Mouse (Mus musculus): Measurements from ENCODE around the gene Opcml.

Opcml gene

DNA sequence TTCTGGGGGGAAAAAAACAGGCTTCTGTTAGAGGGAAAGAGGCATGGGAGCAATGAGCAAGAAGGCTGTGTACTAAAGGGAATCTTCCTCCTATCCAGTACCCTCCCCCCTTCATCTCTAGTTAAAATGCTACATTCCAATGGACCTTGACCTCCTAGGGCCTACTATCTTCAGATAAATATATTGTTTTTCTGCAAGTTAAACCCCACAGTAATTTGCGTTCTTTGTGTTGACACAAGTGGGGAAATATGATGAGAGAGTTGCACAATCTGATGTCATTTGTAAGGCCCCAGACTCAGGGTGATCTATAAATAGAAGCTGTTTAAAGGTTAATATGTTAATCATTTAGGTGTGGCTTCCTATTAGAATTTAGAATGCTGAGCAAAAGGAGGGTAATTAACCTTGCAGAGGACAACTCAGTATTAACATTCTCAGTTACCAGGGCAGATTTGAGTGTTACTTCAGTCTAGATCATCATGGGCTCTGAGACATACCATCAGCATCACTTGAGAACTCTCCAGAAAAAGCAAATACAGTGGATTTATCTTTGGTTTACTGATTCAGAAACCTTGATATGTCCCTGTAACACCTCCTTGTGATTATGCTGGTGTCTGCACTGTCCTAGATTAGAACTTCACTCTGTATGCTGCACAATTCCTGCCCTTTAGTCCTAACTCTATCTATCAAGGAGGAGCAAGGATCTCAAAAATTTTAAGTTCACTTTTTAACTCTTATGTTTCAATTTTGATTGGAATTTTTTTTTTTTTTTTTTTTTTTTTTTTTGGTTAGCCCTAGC lies 762.0 kb downstream of the Opcml start:
- no peak for DNase-seq (ENCODE audit: low read depth)

DNA sequence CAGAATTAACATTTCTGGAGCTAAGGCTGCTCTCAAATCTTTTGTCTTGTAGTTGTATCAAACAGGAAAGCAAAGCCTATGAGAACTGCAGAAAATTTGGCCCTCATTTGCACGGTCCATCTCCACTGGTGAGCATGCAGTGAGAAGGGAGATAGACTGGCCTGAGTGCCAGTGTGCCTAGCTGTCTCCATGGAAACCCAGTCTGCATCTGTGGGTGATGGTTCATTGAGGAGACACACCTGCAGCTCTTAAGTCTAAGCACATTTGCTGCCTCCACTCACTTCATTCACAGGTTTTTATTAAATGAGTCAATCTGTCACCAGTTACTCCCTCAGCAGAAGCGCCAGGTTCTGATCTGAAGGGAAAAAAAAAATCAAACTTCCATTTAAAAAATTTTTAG lies 768.1 kb downstream of the Opcml start:
- DNase-seq (ENCODE audit: low read depth) = no peak

DNA sequence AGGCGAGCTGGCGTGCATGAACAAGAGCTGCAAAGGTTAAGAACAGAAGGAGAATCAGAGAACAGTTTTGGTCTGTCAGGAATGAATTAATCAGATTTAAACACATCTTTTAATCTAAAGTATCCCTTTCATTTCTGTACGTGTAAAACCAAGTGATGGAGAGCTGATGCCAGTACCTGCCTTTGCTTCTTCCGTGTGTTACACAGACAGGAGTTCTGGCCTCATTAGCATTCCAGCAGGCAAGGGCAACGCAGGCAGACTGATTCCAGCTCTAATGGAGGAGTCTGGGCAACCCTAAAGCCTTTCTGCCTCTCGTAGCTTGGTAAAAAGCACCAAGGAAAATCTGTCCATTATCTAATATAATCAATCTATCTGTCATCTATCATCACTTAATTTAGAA lies 771.2 kb downstream of the Opcml start:
- DNase-seq (ENCODE audit: low read depth) = no peak

DNA sequence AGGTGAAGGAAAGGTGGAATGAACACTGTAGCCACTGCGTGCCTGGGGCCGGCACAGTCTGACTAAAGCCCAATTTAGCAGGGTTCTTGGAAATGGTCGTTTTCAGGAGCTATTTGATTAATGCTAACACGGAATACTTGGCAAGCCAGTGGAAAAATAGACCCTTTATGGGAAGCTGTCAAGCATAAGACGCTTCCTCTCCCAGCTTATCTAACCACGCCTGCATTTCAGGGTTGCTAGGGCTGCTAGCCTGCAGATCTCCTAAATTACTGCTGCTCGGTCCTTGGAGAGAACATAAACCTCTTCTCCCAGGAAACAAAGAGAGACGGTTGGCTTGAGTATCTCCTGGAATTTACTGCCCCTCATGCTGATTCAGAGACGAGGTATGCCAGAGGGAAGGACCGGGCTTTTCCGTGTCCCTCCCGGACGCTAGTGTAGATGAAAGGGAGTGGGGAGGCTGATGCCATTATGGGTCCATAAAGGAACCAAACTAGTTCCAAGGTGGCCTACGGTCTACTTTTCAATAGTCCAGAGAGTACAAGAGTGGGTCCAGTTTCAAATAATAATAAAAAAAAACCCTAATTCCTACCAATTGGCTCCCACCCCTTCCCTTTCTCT lies 772.6 kb downstream of the Opcml start:
- DNase-seq (ENCODE audit: low read depth) = no peak

DNA sequence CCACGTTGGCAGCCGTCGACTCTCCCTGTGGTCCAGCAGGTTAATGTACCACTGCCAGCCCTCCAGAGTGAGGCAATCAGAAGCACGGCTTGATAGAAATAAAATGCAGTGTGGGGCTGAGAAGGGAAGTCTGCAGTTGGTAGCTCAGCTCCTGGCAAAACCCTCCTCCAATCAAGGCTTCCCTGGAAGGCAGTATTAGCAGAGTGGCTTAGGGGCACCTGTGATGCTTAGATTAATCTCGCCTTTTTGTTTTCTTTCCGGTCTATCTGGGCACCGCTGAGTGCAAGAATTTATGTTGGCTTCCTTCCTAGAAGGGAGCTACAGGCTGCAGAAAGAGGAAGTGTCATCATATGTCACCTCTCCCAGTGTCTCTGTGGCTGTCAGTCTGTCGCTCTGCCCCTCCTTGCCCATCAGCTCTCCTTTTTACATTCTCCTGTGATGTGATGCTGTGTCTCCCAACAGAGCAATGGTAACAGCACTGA lies 778.5 kb downstream of the Opcml start:
- DNase-seq (ENCODE audit: low read depth) = no peak

DNA sequence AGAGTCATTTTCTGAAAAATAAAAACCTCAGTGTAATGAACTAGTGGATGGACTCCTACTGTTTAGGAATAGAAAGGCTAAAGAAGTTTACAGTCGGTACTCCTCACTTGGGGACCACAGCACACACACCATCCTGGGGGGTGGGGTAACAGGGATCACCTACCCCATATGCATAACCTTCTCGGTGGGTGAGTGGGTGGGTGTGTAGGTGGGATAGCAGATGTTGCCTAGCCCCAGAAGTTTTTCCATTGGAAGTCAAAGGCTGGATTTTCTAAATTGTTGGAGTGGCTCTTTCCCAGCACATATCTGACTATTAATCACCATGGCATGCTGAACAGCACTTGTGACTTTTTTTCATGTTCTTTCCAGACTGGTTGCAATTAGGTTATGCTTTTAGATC lies 779.2 kb downstream of the Opcml start:
- DNase-seq (ENCODE audit: low read depth) = no peak

DNA sequence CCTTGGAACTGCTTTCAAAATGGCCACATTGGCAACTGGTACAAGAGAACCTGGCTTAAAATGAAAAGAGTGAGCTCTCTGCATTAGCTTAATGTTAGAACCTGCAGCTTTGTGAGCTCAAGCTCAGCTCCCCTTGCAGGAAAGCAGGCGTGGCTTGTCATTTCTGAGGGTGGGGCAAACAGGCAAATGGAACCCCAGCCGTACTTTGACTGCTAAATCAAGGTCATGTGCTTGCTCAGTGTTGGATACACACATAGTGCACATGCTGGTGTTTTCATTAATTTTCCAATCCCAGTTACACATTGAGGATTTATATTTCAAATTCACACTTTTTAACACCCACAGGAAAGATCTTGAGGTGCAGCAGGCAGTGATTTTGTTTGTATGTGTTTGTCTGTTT lies 781.1 kb downstream of the Opcml start:
- no peak for DNase-seq (ENCODE audit: low read depth)

DNA sequence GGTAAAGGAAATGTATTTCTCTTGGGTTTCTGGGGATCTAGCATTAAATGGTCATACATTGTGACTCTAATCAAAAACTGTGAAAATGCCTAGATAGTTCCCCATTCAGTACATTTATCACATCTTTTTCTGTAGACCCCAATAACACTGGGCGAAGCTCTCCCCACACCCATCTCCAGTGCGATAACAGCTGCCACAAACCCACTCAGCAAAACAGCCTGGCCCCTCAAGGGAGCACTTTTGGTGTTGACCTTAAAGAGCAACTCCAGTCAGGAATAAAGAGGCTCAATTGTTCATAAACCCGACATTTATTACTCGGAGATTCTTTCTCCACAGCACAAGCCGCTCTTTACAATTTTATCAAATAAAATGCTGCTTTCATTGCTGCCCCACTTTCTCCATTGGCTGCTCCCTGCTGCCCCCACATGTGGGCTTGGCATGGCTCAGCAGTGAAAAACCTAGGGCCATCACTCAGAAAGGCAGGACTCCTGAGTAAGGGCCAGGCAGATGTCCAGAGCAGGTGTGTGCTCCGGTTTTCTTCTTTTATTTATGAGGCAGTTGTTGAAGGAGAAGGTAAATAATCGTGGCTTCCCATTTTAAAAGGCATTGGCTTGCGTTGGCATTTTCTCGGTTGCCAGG lies 781.7 kb downstream of the Opcml start:
- no peak for DNase-seq (ENCODE audit: low read depth)

DNA sequence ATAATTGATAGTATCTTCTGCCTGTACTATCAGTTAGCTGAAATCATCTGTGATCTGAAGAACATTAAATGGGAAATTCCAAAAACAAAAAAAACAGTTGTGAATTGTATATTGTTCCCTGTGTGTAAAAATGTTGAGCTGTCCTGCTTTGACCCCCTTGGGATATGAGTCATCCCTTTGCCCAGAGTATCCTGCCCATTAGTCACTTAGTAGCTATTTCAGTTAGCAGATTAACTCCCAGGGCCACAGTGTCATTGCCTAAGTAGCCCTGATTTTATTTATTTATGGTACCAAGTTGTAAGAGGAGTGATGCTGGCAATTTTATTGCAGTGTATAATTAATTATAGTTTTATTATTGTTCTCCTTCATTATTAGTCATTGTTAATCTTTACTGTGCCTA lies 788.2 kb downstream of the Opcml start:
- DNase-seq (ENCODE audit: low read depth) = peak; percentile 62

DNA sequence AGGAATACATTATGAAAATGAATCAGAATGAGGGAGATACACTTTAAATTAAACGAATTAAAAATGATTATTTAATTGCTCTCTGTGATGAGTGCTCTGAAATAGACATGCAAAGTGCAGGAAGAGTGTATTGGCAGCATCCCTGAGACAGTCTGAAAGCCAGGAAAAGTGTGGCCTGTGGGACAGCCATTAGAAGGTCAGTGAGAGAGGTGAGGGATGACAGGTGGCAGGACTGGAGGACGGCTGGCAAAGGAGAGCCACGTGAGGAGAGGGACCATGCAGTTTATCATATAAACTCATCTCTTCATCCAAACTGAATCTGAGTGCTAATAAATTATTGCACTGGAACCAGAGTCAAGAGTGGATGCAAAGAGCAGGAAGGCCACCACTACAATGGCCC lies 796.7 kb downstream of the Opcml start:
- no peak for DNase-seq (ENCODE audit: low read depth)

DNA sequence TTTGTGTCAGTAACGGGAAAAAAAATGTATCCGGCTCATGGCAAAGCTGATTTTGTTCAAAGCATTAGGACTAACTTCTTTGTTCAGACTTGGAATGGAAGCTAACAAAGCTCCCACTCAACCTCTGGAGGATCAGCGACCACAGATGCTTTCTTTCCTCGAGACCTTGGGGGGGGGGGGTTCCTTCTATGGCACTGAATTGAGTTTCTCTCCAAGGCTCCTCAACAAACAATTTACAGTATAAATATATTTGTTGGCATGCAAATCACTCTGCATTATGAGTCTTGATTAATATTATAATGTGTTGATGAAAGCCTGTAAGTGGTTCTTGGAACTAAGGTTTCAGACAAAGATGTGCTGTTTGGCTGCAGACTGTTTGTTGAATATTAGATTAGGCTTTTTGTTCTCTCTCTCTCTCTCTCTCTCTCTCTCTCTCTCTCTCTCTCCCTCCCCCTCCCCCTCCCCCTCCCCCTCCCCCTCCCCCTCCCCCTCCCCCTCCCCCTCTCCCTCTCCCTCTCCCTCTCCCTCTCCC lies 797.3 kb downstream of the Opcml start:
- no peak for DNase-seq (ENCODE audit: low read depth)

DNA sequence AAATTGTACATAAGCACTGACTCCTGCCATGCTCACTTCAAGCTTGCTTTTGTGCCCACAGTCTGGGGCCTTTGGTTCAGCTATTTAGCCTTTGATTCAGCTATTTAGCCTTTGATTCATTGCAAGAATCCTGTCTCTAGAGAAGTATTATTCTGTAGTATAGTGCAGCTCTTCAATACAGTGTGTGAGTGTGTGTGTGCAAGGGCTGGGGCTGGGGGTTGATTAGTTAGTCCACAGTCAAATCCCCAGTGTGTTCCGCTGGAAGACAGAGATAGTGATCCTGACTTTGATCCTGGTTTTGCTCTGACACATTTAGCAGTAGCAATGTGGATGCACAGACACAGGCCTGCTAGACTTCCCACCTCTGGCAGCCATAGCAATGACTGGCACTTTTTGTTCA lies 797.9 kb downstream of the Opcml start:
- DNase-seq (ENCODE audit: low read depth) = no peak

DNA sequence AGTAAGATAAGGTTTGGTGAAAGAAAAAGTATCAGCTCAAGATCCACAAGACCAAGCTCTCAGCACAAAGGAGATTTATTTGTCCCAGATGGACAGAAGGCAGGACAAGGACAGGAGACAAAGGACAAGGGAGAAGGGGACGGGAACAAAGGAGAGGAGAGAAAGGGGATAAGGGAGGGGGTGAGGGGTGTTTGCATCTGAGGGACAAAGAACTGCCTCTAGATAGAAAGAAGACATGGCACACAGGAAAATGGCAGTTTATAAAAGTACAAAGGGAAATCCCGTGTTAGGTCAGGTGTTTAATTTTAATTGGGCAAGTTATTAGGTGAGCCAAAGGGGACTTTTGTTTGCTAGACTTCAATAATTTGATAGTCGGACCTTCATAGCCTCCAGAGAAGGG lies 801.6 kb downstream of the Opcml start:
- DNase-seq (ENCODE audit: low read depth) = no peak

DNA sequence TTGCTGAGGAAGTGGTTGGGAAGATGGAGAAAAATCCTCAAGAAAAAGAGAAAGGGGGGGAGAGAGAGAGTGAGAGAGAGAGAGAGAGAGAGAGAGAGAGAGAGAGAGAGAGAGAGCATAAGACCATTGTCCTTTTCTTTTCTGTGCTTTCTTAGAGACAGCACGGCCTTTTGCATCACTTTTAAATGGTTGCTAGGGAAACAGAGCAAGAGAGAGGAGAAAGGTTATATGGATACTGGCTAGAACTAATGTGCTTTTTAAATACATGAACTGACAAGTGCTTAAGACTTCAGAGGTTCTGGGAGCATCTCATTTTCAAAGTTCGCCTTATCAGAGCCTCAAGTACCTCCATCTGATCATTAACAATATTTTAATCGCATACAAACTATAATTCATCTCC lies 804.5 kb downstream of the Opcml start:
- DNase-seq (ENCODE audit: low read depth) = no peak

DNA sequence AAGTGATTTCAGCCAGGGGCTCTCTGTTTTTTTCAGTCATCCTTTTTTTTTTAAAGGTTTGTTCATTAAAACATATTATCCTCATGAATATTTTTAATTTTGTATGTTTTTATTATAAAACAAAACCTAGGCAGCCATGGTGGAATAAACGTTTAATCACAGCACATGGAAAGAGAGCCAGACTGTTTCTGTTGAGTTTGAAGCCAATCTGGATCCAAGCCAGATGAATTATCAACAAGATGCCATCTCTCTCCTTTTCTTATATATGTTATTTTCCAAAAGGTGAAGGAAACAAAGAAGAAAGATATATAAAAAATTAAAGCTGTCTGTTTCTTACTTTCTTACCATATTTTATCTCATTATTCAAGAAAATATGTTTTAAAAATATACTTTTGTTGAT lies 815.0 kb downstream of the Opcml start:
- no peak for DNase-seq (ENCODE audit: low read depth)

DNA sequence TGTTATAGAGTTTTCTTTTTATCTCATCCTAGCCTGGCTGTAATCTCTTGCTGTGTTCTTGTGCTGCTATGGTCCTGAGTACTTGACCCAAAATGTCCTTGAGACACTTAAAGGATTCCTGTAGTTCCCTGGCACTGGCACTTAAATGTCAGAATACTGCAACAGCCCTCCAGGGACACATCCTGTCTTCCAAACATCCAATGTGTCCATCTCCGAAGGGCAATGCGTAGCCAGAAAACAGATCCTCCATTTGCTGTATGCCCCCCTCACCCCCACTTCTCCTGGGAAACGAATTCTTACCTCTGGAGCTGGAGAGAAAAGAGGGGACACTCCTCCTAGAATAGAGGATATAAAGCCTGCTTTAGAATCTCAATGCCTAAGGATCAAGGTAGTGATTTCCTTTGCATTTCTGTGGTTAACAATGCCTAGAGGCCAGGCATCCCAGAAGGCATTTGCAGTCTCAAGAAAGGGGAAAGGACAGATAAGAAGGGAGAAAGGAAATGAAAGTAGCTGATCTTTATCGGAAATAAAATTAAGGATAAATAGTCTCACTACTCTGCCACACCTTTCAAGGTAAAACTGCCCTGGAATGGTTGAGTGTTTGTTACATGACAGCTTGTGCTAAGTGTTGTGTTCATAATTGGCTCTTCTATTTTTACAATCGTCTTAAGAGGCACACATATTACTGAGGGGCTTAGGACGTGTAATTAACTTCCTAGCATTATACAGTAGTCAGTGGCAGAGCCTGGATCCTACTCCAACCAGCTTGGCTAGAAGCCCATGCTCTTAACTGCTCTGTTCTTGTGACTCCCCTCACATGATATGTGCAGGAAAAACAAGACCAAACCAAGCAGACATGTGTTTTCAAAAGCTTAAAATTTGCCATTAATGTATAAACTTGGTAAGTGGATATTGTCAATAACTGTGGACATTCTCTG lies 823.4 kb downstream of the Opcml start:
- no peak for DNase-seq (ENCODE audit: low read depth)

DNA sequence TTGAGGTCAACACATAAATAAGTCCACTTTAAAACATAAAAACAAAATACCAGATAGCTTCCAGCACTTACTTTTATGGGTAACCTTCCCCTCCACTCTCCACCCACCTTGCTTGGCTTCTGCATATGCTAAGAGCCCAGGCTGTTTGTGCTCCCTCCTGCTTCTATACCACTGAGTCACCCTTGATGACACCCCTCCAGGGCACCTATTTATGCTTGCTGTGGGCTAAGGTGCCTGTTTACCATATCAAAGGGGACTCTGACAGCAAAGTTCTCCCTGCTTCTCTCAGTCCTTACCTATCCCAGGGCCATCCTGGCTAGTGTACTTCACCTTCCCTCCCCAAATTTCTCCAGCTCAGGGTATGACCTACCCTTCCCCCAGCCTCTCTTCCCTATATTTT lies 824.9 kb downstream of the Opcml start:
- no peak for DNase-seq (ENCODE audit: low read depth)

DNA sequence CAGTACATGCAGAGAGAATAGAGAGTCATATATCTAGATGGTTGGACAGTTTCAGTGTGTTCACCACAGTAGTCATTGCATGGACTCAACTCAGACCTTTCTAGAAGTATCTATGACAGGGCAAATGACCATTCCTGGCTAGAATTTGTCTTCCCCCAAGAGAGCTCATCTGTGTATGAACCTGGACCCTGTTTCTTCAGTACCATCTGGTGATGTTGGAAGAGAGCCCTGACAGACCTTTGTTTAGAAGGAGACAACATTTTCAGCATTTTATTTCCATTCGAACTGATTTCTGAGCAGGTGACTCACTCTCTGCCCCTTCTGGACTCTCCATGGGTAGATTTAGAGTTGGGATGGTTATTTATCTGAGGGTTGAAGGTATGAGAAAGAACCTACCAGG lies 827.1 kb downstream of the Opcml start:
- DNase-seq (ENCODE audit: low read depth) = no peak

DNA sequence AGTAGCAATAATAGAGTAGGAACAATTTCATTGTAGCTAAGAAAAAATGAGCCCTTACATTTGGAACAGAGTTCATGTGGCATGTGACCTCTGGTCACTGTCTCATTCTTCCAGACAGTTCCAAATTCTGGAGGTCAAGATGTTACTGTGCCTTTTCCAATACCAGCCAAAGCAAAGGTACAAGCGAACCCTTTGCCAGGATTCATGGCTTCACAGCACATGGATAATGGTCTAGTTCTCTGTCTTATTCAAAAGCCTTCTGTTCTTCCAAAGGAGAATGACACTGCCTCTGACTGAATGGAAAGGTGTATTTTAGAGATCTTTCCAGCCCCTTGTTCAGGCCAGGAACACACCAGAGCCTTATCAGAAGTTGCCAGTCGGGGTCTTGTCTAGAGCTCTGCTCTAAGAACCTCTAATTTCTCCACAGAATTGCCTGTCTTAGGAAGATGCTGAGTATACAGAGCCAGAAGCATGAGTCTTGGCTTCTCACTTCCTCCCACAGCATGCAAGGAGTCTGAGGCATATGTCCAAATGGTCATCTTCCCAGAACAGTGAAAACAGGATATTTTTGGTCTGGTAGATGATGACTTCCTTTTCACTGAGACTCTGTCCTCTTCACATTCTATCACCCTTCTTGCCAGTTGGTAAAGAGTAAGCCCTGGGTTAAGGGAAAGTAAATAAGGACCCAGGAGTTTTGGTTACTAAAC lies 827.8 kb downstream of the Opcml start:
- no peak for DNase-seq (ENCODE audit: low read depth)

DNA sequence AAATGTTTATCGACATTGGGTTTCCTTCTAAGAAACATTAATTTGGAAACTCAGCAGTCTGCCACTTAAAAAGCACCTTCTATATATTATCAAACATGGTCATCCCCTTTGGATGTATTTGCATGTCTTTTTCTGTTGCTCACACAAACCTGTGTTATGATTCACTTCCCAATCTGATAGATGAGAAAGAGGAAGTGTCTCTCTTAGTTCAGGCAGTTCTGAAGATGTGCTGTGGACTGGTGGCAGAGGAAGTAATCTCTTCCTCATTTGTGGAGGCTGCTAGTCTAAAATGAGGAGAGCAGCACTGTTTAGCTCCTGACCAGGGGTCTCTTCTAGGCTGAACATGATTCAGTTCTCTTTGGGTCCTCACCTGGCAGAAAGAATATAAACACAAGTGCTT lies 831.4 kb downstream of the Opcml start:
- no peak for DNase-seq (ENCODE audit: low read depth)

DNA sequence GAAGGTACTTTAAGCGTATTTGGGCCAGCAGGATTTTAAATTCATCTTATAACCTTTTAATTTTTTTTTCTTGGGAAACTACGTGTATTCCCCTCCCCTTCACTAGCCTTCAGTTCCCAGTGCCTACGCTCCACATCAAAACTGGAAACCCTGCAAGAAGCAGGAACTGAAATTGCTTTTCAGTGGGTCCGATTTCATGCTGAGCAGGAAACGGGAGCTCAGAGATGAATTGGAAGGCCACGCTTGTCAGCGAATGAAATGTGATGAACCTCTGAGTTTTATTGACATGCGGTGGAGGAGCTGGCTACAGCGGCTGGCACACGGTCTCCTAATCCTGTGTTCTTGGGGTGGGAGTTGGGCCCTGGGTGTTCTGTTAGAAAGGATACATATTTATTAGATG lies 834.3 kb downstream of the Opcml start:
- no peak for DNase-seq (ENCODE audit: low read depth)
